Mouse (Mus musculus) intestine, postnatal 0 days (tissue): ENCODE results near the gene Adgrf2. TPM values are rescaled to one million over a fixed set of nuclear protein-coding genes. Genes with fewer than 3 reads are reported as not detected.

ENCODE experiments used
- ATAC-seq: fragments of 200-750 bp; cut with Nextera tagmentation; 2 replicates; pipeline ENCODE4 v1.8.0; 2017; ENCODE audit warnings: mild to moderate bottlenecking, moderate TSS enrichment, moderate library complexity
- H3K27ac ChIP-seq: fragments of 300-500 bp; sonication (generic); 2 replicates; pipeline ENCODE4 v1.5.1; 2014; ENCODE audit warnings: mild to moderate bottlenecking, low read depth, low read length, moderate library complexity
- H3K27me3 ChIP-seq: fragments of 300-500 bp; sonication (generic); replicated peaks from 2 replicates; pipeline ENCODE4 v1.6.1; 2014; ENCODE audit warnings: low read length, mixed read lengths; ENCODE audit not compliant: control insufficient read depth, insufficient read depth
- H3K36me3 ChIP-seq: fragments of 300-500 bp; sonication (generic); 2 replicates; pipeline ENCODE4 v1.6.1; 2014; ENCODE audit warnings: mild to moderate bottlenecking, moderate library complexity; ENCODE audit not compliant: control insufficient read depth, insufficient read depth
- H3K4me1 ChIP-seq: fragments of 300-500 bp; sonication (generic); replicated peaks from 2 replicates; pipeline ENCODE4 v1.6.1; 2014; ENCODE audit warnings: antibody characterized with exemption, low read length, mixed read lengths; ENCODE audit not compliant: control insufficient read depth, insufficient read depth
- H3K4me2 ChIP-seq: fragments of 300-500 bp; sonication (generic); replicated peaks from 2 replicates; pipeline ENCODE4 v1.6.1; 2014; ENCODE audit warnings: low read depth, mild to moderate bottlenecking, moderate library complexity
- H3K4me3 ChIP-seq: fragments of 300-500 bp; sonication (generic); 2 replicates; pipeline ENCODE4 v1.5.1; 2014; ENCODE audit warnings: low read depth, low read length
- H3K9ac ChIP-seq: fragments of 300-500 bp; sonication (generic); 2 replicates; pipeline ENCODE4 v1.6.1; 2014; ENCODE audit warnings: mild to moderate bottlenecking, low read depth, low read length
- H3K9me3 ChIP-seq: fragments of 300-500 bp; sonication (generic); 2 replicates; pipeline ENCODE4 v1.6.1; 2016; ENCODE audit warnings: mixed run types; ENCODE audit not compliant: control insufficient read depth
- CTCF ChIP-seq: sonication (generic); IDR thresholded peaks from 2 replicates; pipeline ENCODE4 v1.5.1; 2016; ENCODE audit warnings: low read depth, mild to moderate bottlenecking, control low read depth, antibody characterized with exemption, moderate library complexity
- WGBS: fragments of 180-500 bp; shearing (Covaris S2); extraction: QIAGEN DNeasy Blood & Tissue Kit; methylation state at CpG from one replicate; pipeline ENCODE4 v1.1.7; 2014; 5-methylcytosine and 5-hydroxymethylcytosine counted together
- polyA plus RNA-seq: library from polyadenylated mRNA; unstranded; fragments of >200 nt; fragmentation: Nextera tagmentation; extraction: Ambion mirVana; gene quantifications from 2 replicates; pipeline ENCODE4 v1.2.1, GENCODE M21; 2015

The Adgrf2 gene
- not detected in 2 replicates for polyA plus RNA-seq

DNA sequence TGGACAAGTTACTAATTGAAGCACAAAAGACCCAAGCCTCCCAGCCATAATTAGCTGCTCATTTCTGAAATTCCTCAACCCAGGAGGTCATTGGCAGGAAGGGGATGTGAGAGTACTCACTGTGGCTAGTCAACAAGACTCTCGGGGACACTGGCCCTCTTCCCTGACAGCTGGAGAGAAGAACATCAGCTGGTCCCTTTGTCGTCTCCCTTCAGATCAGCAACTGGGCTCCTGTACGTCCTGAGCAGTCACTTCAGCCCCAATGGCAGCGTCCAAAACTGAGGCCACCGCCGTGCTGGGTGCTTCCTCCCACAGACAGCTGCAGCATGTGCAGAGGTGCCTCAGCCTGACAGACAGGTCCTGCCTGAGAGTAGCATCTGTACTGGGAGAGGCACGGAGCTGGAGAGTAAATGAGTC is at the start of gene Adgrf2:
Gene Adgrf2, minus strand, starts transcription at position 379 of the 417 bp plus-strand sequence.
- no peak within 1 kb of the TSS for H3K4me2 ChIP-seq
- no peak within 1 kb of the TSS for H3K9ac ChIP-seq
- WGBS: 23% methylated on average over 7 of the region's 7 CpGs
- H3K4me3 ChIP-seq: no peak within 1 kb of the TSS
- no peaks in the 10 kb centered on the region for H3K27me3 ChIP-seq
- no peak for TF ChIP-seq CTCF
- H3K27ac ChIP-seq: no peak within 1 kb of the TSS
- no peaks in the 10 kb centered on the region for H3K4me1 ChIP-seq
- H3K9me3 ChIP-seq: no peaks in the 10 kb centered on the region
- no peaks in the 10 kb centered on the region for H3K36me3 ChIP-seq
- no peak for ATAC-seq

- Histone ChIP-seq H3K27me3 (no peaks in the 10 kb centered on the region), H3K9me3 (no peaks in the 10 kb centered on the region), H3K27ac (no peak overlapping the region), H3K4me1 (no peaks in the 10 kb centered on the region; the same call in 1 of the 2 replicates), H3K4me3 (no peak overlapping the region), H3K9ac (no peak overlapping the region), H3K4me2 (no peak overlapping the region), H3K36me3 (peaks cover 12% of the 10 kb centered on the region; the same call in 1 of the 2 replicates)
- no peak for ATAC-seq
- TF ChIP-seq CTCF: no peak
- 80% methylated on average over 1 of the region's 1 CpGs for WGBS
These were observed 48.8 kb upstream of the Adgrf2 start for GRCm38 (mm10) chr17:42790787-42791186.

DNA sequence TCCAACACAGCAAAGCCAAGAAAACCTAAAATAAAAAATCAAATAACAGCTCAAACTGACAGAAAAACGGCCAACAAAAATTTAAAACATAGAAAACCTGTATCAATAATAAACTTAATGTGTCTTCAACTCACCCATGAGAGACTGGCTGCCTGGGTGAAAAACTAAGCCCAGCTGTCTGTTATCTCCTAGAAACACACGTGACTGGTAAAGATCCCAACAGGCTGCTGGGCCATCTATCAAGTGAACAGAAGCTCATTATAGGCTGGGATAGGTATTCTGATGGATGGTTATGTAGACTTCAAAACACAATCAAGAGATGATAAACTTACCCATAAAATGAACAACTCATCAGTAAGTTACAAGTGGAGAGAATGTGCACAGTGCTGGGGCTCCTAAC is 47.7 kb upstream of the Adgrf2 start:
- 66% methylated on average over 2 of the region's 2 CpGs for WGBS
- no peak overlapping the region for H3K4me3 ChIP-seq
- H3K9me3 ChIP-seq: no peaks in the 10 kb centered on the region

GRCm38 (mm10) chr17:42788686-42789453 is 46.9 kb upstream of the Adgrf2 start:
- no peaks in the 10 kb centered on the region; the same call in 1 of the 2 replicates for H3K4me1 ChIP-seq
- H3K4me2 ChIP-seq: no peak overlapping the region
- H3K9me3 ChIP-seq: no peaks in the 10 kb centered on the region
- no peak overlapping the region for H3K27ac ChIP-seq
- no peaks in the 10 kb centered on the region for H3K27me3 ChIP-seq
- 61% methylated on average over 5 of the region's 5 CpGs for WGBS
- H3K9ac ChIP-seq: no peak overlapping the region
- H3K36me3 ChIP-seq: peaks cover 6% of the 10 kb centered on the region; the same call in 1 of the 2 replicates
- no peak for TF ChIP-seq CTCF
- H3K4me3 ChIP-seq: no peak overlapping the region
- no peak; the same call in 1 of the 2 replicates for ATAC-seq

More for the DNA sequence above, 47.7 kb upstream of the Adgrf2 start:
- Histone ChIP-seq H3K4me2 (no peak overlapping the region), H3K27me3 (no peaks in the 10 kb centered on the region), H3K9ac (no peak overlapping the region), H3K4me1 (no peaks in the 10 kb centered on the region; the same call in 1 of the 2 replicates), H3K36me3 (peaks cover 12% of the 10 kb centered on the region; the same call in 1 of the 2 replicates), H3K27ac (no peak overlapping the region)
- no peak for ATAC-seq
- TF ChIP-seq CTCF: no peak

DNA sequence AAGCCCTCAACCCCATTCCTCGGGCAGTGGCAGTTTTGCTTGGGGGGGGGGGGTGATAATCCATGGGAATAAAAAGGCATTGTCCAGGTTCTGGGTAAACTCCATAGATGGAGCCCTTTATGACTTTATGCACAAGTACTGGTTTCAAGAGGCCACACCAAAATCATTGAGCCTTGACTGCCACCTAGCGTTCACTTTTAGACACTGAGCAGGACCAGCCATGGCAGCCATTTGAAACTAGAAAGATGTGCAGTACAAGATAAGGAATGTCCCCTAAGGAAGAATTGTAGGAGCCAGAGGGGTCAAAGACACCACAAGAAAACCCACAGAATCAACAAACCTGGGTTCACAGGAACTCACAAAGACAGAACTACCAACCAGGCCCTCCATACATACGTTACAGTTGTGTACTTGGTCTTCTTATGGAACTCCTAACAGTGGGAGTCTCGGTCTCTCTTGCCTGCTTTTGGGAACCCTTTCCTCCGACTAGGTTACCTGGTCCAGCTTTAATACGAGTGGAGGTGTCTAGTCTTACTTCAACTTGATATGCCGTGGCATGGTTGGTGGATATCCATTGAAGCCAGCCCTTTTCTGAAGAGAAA is 40.3 kb upstream of the Adgrf2 start:
- H3K36me3 ChIP-seq: no peaks in the 10 kb centered on the region
- TF ChIP-seq CTCF: peak; percentile 87
- no peaks in the 10 kb centered on the region for H3K4me1 ChIP-seq
- H3K9ac ChIP-seq: no peak overlapping the region
- WGBS: 54% methylated on average over 7 of the region's 7 CpGs
- no peaks in the 10 kb centered on the region for H3K9me3 ChIP-seq
- no peaks in the 10 kb centered on the region for H3K27me3 ChIP-seq
- no peak overlapping the region for H3K4me2 ChIP-seq
- ATAC-seq: peak; percentile 48; the same call in 1 of the 2 replicates
- H3K27ac ChIP-seq: no peak overlapping the region
- H3K4me3 ChIP-seq: no peak overlapping the region

DNA sequence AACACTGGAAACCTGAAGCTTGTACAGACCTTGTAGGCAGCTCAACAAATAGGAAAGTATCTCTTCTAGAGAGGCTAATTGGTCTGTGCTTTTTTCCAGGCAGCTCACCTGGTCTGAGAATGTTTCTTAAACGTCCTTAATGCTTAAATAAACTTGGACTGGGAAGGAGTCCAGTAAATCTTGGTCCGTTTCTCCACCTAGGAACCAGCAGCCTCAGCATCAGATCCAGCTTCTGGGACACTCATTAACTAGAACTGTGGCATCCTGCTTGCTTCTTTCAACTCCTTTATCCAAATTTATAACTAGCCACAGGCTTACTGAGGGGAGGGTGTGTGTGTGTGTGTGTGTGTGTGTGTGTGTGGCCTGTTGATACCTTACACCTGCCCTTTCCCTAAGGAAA is 11.8 kb upstream of the Adgrf2 start:
- H3K9me3 ChIP-seq: no peaks in the 10 kb centered on the region
- no peaks in the 10 kb centered on the region for H3K4me1 ChIP-seq
- no peaks in the 10 kb centered on the region for H3K36me3 ChIP-seq
- no peak for ATAC-seq
- H3K27ac ChIP-seq: no peak overlapping the region
- 15% methylated on average over 2 of the region's 2 CpGs for WGBS
- H3K9ac ChIP-seq: no peak overlapping the region
- H3K27me3 ChIP-seq: no peaks in the 10 kb centered on the region
- H3K4me3 ChIP-seq: no peak overlapping the region
- no peak overlapping the region for H3K4me2 ChIP-seq
- no peak for TF ChIP-seq CTCF
